Mouse (Mus musculus): ENCODE measurements around the gene Dcps. TPM values are rescaled to one million over a fixed set of nuclear protein-coding genes. Genes with fewer than 3 reads are reported as not detected.

Dcps gene
- 12.3 and 31.1 TPM in 2 replicates for polyA plus RNA-seq (2011; ENCODE audit: insufficient read depth, insufficient read length, low replicate concordance, missing spikeins)

- Histone ChIP-seq H3K4me1 (ENCODE audit: control insufficient read depth, insufficient read depth, low read length) (peaks cover 2% of the 10 kb centered on the region; the same call in 1 of the 2 replicates), H3K4me3 (replicated peaks; ENCODE audit: control insufficient read depth, low read depth, low read length) (peak within 1 kb of the TSS; percentile 91), H3K27ac (ENCODE audit: control insufficient read depth, insufficient read depth, low read depth, low read length, poor library complexity) (peak within 1 kb of the TSS; percentile 74)
- TF ChIP-seq CTCF (IDR thresholded peaks at IDR 0.05; ENCODE audit: control insufficient read depth, insufficient read depth, low read length) (peak; percentile 34; the same call in 1 of the 2 replicates), POLR2A (IDR thresholded peaks at IDR 0.05; ENCODE audit: borderline replicate concordance, control insufficient read depth, low read depth, low read length) (peak; percentile 75; the same call in 1 of the 2 replicates)
- WGBS, result under 1% methylated on average over 38 of the region's 38 CpGs
Measured at GRCm38 (mm10) chr9:35175251-35176123, at the start of gene Dcps. Gene Dcps (minus strand): TSS chr9:35176061.

GRCm38 (mm10) chr9:35223466-35223865 lies 47.6 kb upstream of the Dcps start:
- WGBS, result 88% methylated on average over 3 of the region's 3 CpGs
- TF ChIP-seq CTCF (IDR thresholded peaks at IDR 0.05; ENCODE audit: control insufficient read depth, insufficient read depth, low read length) (no peak), POLR2A (IDR thresholded peaks at IDR 0.05; ENCODE audit: borderline replicate concordance, control insufficient read depth, low read depth, low read length) (no peak)
- no peak overlapping the region for H3K4me3 ChIP-seq (replicated peaks; ENCODE audit: control insufficient read depth, low read depth, low read length)
- H3K4me1 ChIP-seq (ENCODE audit: control insufficient read depth, insufficient read depth, low read length), result no peaks in the 10 kb centered on the region
- no peak overlapping the region for H3K27ac ChIP-seq (ENCODE audit: control insufficient read depth, insufficient read depth, low read depth, low read length, poor library complexity)

GRCm38 (mm10) chr9:35217963-35218362 lies 42.1 kb upstream of the Dcps start:
- Histone ChIP-seq H3K4me1 (ENCODE audit: control insufficient read depth, insufficient read depth, low read length) (no peaks in the 10 kb centered on the region), H3K4me3 (replicated peaks; ENCODE audit: control insufficient read depth, low read depth, low read length) (no peak overlapping the region), H3K27ac (ENCODE audit: control insufficient read depth, insufficient read depth, low read depth, low read length, poor library complexity) (no peak overlapping the region)
- TF ChIP-seq CTCF (IDR thresholded peaks at IDR 0.05; ENCODE audit: control insufficient read depth, insufficient read depth, low read length) (no peak), POLR2A (IDR thresholded peaks at IDR 0.05; ENCODE audit: borderline replicate concordance, control insufficient read depth, low read depth, low read length) (no peak)
- 75% methylated on average over 1 of the region's 1 CpGs for WGBS

GRCm38 (mm10) chr9:35211573-35212511 lies 36.0 kb upstream of the Dcps start:
- TF ChIP-seq CTCF (IDR thresholded peaks at IDR 0.05; ENCODE audit: control insufficient read depth, insufficient read depth, low read length) (no peak), POLR2A (IDR thresholded peaks at IDR 0.05; ENCODE audit: borderline replicate concordance, control insufficient read depth, low read depth, low read length) (no peak)
- Histone ChIP-seq H3K27ac (ENCODE audit: control insufficient read depth, insufficient read depth, low read depth, low read length, poor library complexity) (peak overlapping the region; percentile 58), H3K4me1 (ENCODE audit: control insufficient read depth, insufficient read depth, low read length) (peaks cover 2% of the 10 kb centered on the region; the same call in 1 of the 2 replicates), H3K4me3 (replicated peaks; ENCODE audit: control insufficient read depth, low read depth, low read length) (peak overlapping the region; percentile 88)
- 29% methylated on average over 26 of the region's 26 CpGs for WGBS

GRCm38 (mm10) chr9:35210542-35211474 lies 34.9 kb upstream of the Dcps start, which contains the start of gene Foxred1:
Gene Foxred1 (minus strand): TSS chr9:35211055.
- peaks cover 2% of the 10 kb centered on the region; the same call in 1 of the 2 replicates for H3K4me1 ChIP-seq (ENCODE audit: control insufficient read depth, insufficient read depth, low read length)
- peak within 1 kb of the TSS; percentile 79 for H3K27ac ChIP-seq (ENCODE audit: control insufficient read depth, insufficient read depth, low read depth, low read length, poor library complexity)
- H3K4me3 ChIP-seq (replicated peaks; ENCODE audit: control insufficient read depth, low read depth, low read length), result peak within 1 kb of the TSS; percentile 88
- under 1% methylated on average over 72 of the region's 72 CpGs for WGBS
- TF ChIP-seq POLR2A (IDR thresholded peaks at IDR 0.05; ENCODE audit: borderline replicate concordance, control insufficient read depth, low read depth, low read length) (peak; percentile 89), CTCF (IDR thresholded peaks at IDR 0.05; ENCODE audit: control insufficient read depth, insufficient read depth, low read length) (no peak)

- no peak for TF ChIP-seq POLR2A (IDR thresholded peaks at IDR 0.05; ENCODE audit: borderline replicate concordance, control insufficient read depth, low read depth, low read length)
- TF ChIP-seq CTCF (IDR thresholded peaks at IDR 0.05; ENCODE audit: control insufficient read depth, insufficient read depth, low read length), result no peak
- Histone ChIP-seq H3K4me3 (replicated peaks; ENCODE audit: control insufficient read depth, low read depth, low read length) (no peak overlapping the region), H3K27ac (ENCODE audit: control insufficient read depth, insufficient read depth, low read depth, low read length, poor library complexity) (no peak overlapping the region), H3K4me1 (ENCODE audit: control insufficient read depth, insufficient read depth, low read length) (peaks cover 3% of the 10 kb centered on the region)
- 96% methylated on average over 2 of the region's 2 CpGs for WGBS
Measured at GRCm38 (mm10) chr9:35204421-35204820, 28.6 kb upstream of the Dcps start.

GRCm38 (mm10) chr9:35203536-35203935 lies 27.7 kb upstream of the Dcps start:
- H3K27ac ChIP-seq (ENCODE audit: control insufficient read depth, insufficient read depth, low read depth, low read length, poor library complexity), result no peak overlapping the region
- H3K4me1 ChIP-seq (ENCODE audit: control insufficient read depth, insufficient read depth, low read length), result peaks cover 3% of the 10 kb centered on the region
- 53% methylated on average over 3 of the region's 3 CpGs for WGBS

More at GRCm38 (mm10) chr9:35203536-35203935, 27.7 kb upstream of the Dcps start:
- H3K4me3 ChIP-seq (replicated peaks; ENCODE audit: control insufficient read depth, low read depth, low read length), result no peak overlapping the region
- TF ChIP-seq CTCF (IDR thresholded peaks at IDR 0.05; ENCODE audit: control insufficient read depth, insufficient read depth, low read length) (no peak), POLR2A (IDR thresholded peaks at IDR 0.05; ENCODE audit: borderline replicate concordance, control insufficient read depth, low read depth, low read length) (no peak)

All from bone marrow, adult 2 months (tissue).